Mouse (Mus musculus): ENCODE results near the gene Fxyd4.

DNA sequence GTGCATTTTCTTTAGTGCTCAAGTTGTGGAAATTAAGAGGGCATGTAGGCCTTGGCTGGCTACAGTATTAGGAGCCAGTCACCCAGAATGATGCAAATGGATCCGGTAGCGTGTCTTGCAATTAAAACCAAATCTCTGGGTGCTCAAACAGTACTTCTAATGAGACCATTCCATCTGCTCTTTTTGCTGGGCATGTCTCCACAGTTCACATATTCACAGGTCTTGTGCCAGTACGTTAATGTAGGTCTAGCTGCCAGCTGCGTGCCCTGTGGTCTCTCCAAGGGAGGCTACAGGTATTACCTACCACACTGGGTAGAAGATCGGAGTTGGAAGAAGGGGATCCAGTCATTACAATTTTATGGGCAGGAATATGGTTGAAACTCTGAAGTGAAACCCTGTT, 19.4 kb downstream of the Fxyd4 start:
- TF ChIP-seq POLR2A (IDR thresholded peaks at IDR 0.05; ENCODE audit: borderline replicate concordance, control insufficient read depth, low read depth, low read length) (no peak), CTCF (IDR thresholded peaks at IDR 0.05; ENCODE audit: control insufficient read depth, insufficient read depth, low read length) (no peak)
